Mouse (Mus musculus): ENCODE data around the gene Clec16a.

DNA sequence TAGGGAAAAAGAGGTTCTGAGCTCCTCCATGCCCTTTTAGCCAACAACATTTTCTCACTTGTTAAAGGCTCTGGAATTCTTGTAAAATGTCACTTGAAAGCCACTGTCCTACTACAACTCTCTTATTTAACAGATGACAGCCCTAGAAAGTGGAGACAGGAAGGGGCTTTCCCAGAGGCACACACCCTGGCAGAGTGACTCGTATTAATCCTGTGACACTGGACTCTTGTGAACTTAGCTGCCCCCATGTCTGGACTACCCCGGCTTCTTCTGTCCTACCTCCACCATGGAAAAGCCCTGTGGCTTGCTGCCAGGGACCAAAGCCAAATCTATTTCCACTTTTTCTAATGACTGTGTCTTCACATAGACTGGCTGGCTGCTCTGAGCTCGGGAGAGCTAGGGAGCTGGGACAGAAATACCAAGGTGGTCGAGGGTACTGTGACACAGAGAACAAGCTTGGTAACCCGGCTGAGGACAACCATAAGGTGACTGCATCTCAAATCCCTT lies 47.0 kb upstream of the Clec16a start:
- no peak for TF ChIP-seq CTCF (IDR thresholded peaks at IDR 0.05; ENCODE audit: borderline replicate concordance, control insufficient read depth, extremely low read depth, insufficient read depth, low read length, poor library complexity)
- TF ChIP-seq POLR2A (IDR thresholded peaks at IDR 0.05; ENCODE audit: control insufficient read depth, extremely low read depth, insufficient read depth, low read length, poor library complexity), result no peak
